Mouse (Mus musculus) CD4-positive, CD25-positive, alpha-beta regulatory T cell, adult 4 months (primary cell): Measurements from ENCODE around the gene Ly6f. TPM values are rescaled to one million over a fixed set of nuclear protein-coding genes. Genes with fewer than 3 reads are reported as not detected.

Experiments used
- ATAC-seq: one replicate; pipeline ENCODE4 v1.8.0; 2017
- polyA plus RNA-seq, 2 experiments: library from polyadenylated mRNA; unstranded; fragments of 100-300 nt; shearing (Covaris generic); gene quantifications; one replicate each; pipeline ENCODE4 v1.2.1; 2017

Gene Ly6f
- polyA plus RNA-seq, 2 experiments from 2014 or later = not detected

DNA sequence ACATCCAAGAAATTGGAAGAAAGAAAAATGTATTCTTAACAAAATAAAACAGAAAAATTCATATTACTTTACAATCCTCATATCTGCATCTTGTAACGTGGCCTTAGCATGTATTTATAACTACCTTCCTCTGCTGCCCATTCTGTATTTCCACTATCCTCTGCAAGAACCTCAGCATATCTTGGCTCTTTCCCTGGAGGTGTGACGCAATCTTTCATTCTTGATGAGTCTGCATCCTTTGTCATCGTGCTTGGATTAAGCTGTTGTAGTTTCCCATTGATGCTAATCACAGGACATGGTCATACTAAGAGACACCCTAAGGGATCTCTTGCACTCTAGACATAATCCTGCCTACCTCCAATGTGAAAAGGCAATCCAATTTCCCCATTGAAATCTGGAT lies 50.4 kb downstream of the Ly6f start:
- no peak for ATAC-seq

DNA sequence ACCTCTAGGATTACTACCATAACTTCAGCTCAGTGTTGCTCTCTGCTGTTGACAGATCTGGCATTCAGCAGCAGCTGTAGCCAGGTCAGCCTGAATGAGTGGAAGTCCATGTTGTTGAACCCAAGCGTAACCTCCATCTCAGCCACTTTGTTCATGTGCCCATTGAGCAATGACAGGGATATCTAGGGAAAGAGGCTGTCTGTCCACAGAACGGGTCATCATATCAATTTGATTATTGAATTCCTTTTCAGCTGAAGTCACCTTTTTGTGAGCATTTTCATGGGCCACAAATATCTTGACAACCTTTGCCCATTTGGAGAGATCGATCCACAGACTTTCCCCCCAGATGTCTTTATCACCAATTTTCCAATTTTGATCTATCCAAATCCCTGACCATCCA lies 51.9 kb downstream of the Ly6f start:
- no peak for ATAC-seq

Other genes starting within 250 kb of the Ly6f start
- gene Ly6c1, start 219.6 kb upstream of the Ly6f start, polyA plus RNA-seq = 100 to 1,000 TPM; 133 to 161 TPM
- gene Ly6c2, start 156.5 kb upstream of the Ly6f start, polyA plus RNA-seq = 10 to 100 TPM in 1 of 2 experiments, 1 to 10 TPM in 1; 7.2 to 11.2 TPM
- not detected for gene Ly6g, start 113.2 kb upstream of the Ly6f start, polyA plus RNA-seq
- gene BC025446, start 52.0 kb upstream of the Ly6f start, polyA plus RNA-seq = not detected